Mouse (Mus musculus) forebrain, embryonic 14.5 days (tissue): ENCODE results near the gene Tmem258. TPM values are rescaled to one million over a fixed set of nuclear protein-coding genes. Genes with fewer than 3 reads are reported as not detected.

Experiments used
- ATAC-seq: fragments of 200-750 bp; cut with Nextera tagmentation; 2 replicates; pipeline ENCODE4 v1.8.0; 2017; ENCODE audit warnings: mild to moderate bottlenecking, moderate library complexity
- DNase-seq: peaks from one replicate; pipeline ENCODE4 v3.0.0-alpha.2; 2015; ENCODE audit warnings: low spot score
- H3K27ac ChIP-seq: fragments of 300-500 bp; sonication (generic); 2 replicates; pipeline ENCODE4 v1.5.1; 2014; ENCODE audit warnings: low read depth, mild to moderate bottlenecking, control low read depth, low read length, moderate library complexity
- H3K27me3 ChIP-seq: fragments of 300-500 bp; sonication (generic); replicated peaks from 2 replicates; pipeline ENCODE4 v1.6.1; 2014; ENCODE audit warnings: low read length, control low read depth, mixed read lengths; ENCODE audit not compliant: control insufficient read depth, insufficient read depth
- H3K36me3 ChIP-seq: fragments of 300-500 bp; sonication (generic); 2 replicates; pipeline ENCODE4 v1.6.1; 2014; ENCODE audit warnings: low read length, control low read depth; ENCODE audit not compliant: control insufficient read depth, insufficient read depth
- H3K4me1 ChIP-seq: fragments of 300-500 bp; sonication (generic); 2 replicates; pipeline ENCODE4 v1.6.1; 2014; ENCODE audit warnings: antibody characterized with exemption, low read length, control low read depth; ENCODE audit not compliant: control insufficient read depth, insufficient read depth
- H3K4me2 ChIP-seq: fragments of 300-500 bp; sonication (generic); 2 replicates; pipeline ENCODE4 v1.6.1; 2014; ENCODE audit warnings: mild to moderate bottlenecking, control low read depth, low read length
- H3K4me3 ChIP-seq: fragments of 300-500 bp; sonication (generic); 2 replicates; pipeline ENCODE4 v1.5.1; 2014; ENCODE audit warnings: low read depth, low read length, control low read depth
- H3K9ac ChIP-seq: fragments of 300-500 bp; sonication (generic); 2 replicates; pipeline ENCODE4 v1.6.1; 2014; ENCODE audit warnings: mild to moderate bottlenecking, low read length, control low read depth, moderate library complexity
- H3K9me3 ChIP-seq: fragments of 300-500 bp; sonication (generic); replicated peaks from 2 replicates; pipeline ENCODE4 v1.6.1; 2016; ENCODE audit warnings: low read length, control low read depth, mixed read lengths; ENCODE audit not compliant: control insufficient read depth
- WGBS: fragments of 180-500 bp; shearing (Covaris S2); extraction: QIAGEN DNeasy Blood & Tissue Kit; methylation state at CpG from one replicate; pipeline ENCODE4 v1.1.7; 2014; 5-methylcytosine and 5-hydroxymethylcytosine counted together
- polyA plus RNA-seq: library from polyadenylated mRNA; unstranded; fragments of >200 nt; fragmentation: Nextera tagmentation; extraction: Ambion mirVana; gene quantifications from 2 replicates; pipeline ENCODE4 v1.2.1, GENCODE M21; 2014

Tmem258 gene
- polyA plus RNA-seq, 1 experiment from 2014 or later, result 505 TPM

- H3K9me3 ChIP-seq, result no peaks in the 10 kb centered on the region
- DNase-seq (no peak), ATAC-seq (no peak)
- H3K36me3 ChIP-seq, result peaks cover 24% of the 10 kb centered on the region
- H3K27ac ChIP-seq, result peak overlapping the region; percentile 95; the same call in 1 of the 2 replicates
- 31% methylated on average over 7 of the region's 7 CpGs for WGBS
- peak overlapping the region; percentile 92 for H3K4me2 ChIP-seq
- H3K4me3 ChIP-seq, result peak overlapping the region; percentile 90
- peak overlapping the region; percentile 10; the same call in 1 of the 2 replicates for H3K9ac ChIP-seq
- no peaks in the 10 kb centered on the region for H3K27me3 ChIP-seq
- peaks cover 15% of the 10 kb centered on the region for H3K4me1 ChIP-seq
Observed at GRCm38 (mm10) chr19:10182142-10182541, 21.7 kb upstream of the Tmem258 start.

DNA sequence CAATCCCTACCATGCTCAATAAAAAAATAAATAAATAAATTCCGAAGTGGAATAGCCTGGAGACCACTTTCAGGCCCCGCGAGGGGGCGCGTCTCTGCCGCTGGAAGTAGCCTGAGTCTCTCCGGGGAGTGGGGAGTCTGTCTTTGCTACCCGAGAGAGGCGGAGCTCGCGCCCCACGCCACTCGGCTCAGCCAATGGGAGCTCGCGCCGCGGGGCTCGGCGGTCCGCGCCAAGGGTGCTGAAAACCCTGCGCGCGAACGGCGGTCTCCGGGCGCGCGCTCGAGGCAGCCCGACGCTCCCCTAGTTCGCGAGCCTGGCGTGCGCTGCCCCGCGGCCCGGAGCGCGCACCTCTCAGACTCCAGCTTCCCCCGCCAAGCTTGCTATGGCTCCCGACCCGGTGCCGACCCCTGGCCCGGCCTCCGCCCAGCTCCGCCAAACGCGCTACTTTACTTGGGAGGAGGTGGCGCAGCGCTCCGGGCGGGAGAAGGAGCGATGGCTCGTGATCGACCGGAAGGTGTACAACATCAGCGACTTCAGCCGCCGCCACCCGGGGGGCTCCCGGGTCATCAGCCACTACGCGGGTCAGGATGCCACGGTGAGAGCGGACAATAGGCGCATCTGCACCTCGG lies 21.0 kb upstream of the Tmem258 start, which contains the start of gene Fads1:
TSS of gene Fads1 (plus strand) at position 219 of the 629 bp plus-strand sequence.
- Histone ChIP-seq H3K9me3 (no peaks in the 10 kb centered on the region), H3K4me1 (peaks cover 15% of the 10 kb centered on the region), H3K27ac (peak within 1 kb of the TSS; percentile 95), H3K9ac (peak within 1 kb of the TSS; percentile 99), H3K4me2 (peak within 1 kb of the TSS; percentile 92), H3K36me3 (peaks cover 30% of the 10 kb centered on the region), H3K27me3 (no peaks in the 10 kb centered on the region), H3K4me3 (peak within 1 kb of the TSS; percentile 90)
- ATAC-seq (peak; percentile 98), DNase-seq (peak; percentile 98)
- WGBS, result under 1% methylated on average over 61 of the region's 70 CpGs

- DNase-seq, result peak; percentile 87
- Histone ChIP-seq H3K4me3 (peak overlapping the region; percentile 90), H3K9me3 (no peaks in the 10 kb centered on the region), H3K36me3 (peaks cover 37% of the 10 kb centered on the region), H3K27ac (peak overlapping the region; percentile 95), H3K9ac (peak overlapping the region; percentile 99), H3K27me3 (no peaks in the 10 kb centered on the region), H3K4me2 (peak overlapping the region; percentile 92), H3K4me1 (peaks cover 15% of the 10 kb centered on the region)
- peak; percentile 73 for ATAC-seq
- under 1% methylated on average over 35 of the region's 35 CpGs for WGBS
Observed at GRCm38 (mm10) chr19:10183299-10183983, 20.4 kb upstream of the Tmem258 start.

GRCm38 (mm10) chr19:10184096-10184495 lies 19.7 kb upstream of the Tmem258 start:
- Histone ChIP-seq H3K4me1 (peaks cover 15% of the 10 kb centered on the region), H3K27me3 (no peaks in the 10 kb centered on the region), H3K9ac (peak overlapping the region; percentile 99), H3K27ac (peak overlapping the region; percentile 95), H3K4me2 (peak overlapping the region; percentile 92), H3K4me3 (peak overlapping the region; percentile 90), H3K36me3 (peaks cover 44% of the 10 kb centered on the region), H3K9me3 (no peaks in the 10 kb centered on the region)
- peak; percentile 70 for DNase-seq
- WGBS, result 2% methylated on average over 12 of the region's 12 CpGs
- ATAC-seq, result peak; percentile 11; the same call in 1 of the 2 replicates

DNA sequence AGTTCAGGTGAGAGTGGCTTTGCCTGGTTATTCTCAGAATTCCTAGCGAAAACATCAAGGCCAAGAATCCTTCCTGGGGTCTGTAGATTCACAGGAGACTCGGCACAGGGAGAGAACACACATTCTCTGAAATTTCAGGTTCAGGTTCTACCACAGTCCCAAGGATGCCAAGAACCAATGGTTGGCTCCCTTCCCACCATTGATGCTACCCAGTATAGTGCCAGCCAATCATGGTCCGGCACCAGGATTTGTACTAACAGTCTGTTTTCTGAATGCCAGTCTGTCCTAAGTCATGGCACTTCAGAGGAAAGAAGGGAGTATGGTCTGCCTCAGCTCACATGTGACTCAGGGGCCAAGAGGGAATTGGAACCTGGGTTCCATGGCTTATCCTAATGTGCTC lies 17.9 kb upstream of the Tmem258 start:
- Histone ChIP-seq H3K27me3 (no peaks in the 10 kb centered on the region), H3K27ac (no peak overlapping the region), H3K9me3 (no peaks in the 10 kb centered on the region), H3K9ac (peak overlapping the region; percentile 21; the same call in 1 of the 2 replicates), H3K36me3 (peaks cover 59% of the 10 kb centered on the region), H3K4me3 (no peak overlapping the region), H3K4me1 (peaks cover 15% of the 10 kb centered on the region), H3K4me2 (no peak overlapping the region)
- WGBS, result 89% methylated on average over 3 of the region's 3 CpGs
- ATAC-seq (no peak), DNase-seq (no peak)

GRCm38 (mm10) chr19:10186569-10186968 lies 17.2 kb upstream of the Tmem258 start:
- H3K4me1 ChIP-seq, result peaks cover 15% of the 10 kb centered on the region
- no peaks in the 10 kb centered on the region for H3K9me3 ChIP-seq
- no peak overlapping the region for H3K9ac ChIP-seq
- WGBS, result 96% methylated on average over 8 of the region's 8 CpGs
- H3K27ac ChIP-seq, result no peak overlapping the region
- H3K36me3 ChIP-seq, result peaks cover 66% of the 10 kb centered on the region
- H3K27me3 ChIP-seq, result no peaks in the 10 kb centered on the region
- H3K4me2 ChIP-seq, result no peak overlapping the region
- DNase-seq, result no peak
- no peak overlapping the region for H3K4me3 ChIP-seq
- ATAC-seq, result no peak

DNA sequence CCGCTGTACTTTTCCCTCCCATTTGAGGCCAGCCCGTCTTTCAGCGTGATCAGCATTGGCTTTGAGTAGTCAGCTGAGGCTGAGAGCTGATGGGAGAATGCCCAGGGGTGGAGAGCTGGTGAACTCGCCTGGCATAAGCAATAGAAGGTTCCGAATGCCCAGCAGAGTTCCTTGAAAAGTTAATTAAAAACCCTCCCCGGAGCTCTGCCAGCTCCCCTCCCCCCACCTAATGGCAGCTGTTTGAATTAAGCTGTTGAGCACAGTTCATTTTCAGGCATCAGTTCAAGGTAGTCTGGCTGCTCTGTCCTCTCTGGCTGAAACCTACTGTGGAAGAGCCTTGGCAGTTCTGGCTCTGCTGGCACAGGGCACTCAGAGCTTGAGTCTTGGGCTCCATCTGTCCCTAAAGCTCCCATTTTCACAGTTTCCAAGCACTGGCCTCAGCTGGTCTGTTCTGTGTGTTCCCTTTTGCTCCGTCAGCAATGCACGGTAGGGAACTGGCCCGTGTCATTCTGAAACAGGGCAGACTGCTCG lies 15.5 kb upstream of the Tmem258 start:
- ATAC-seq (peak; percentile 57), DNase-seq (peak; percentile 84)
- Histone ChIP-seq H3K9ac (no peak overlapping the region), H3K4me1 (peaks cover 15% of the 10 kb centered on the region), H3K27me3 (no peaks in the 10 kb centered on the region), H3K36me3 (peaks cover 83% of the 10 kb centered on the region), H3K27ac (peak overlapping the region; percentile 58; the same call in 1 of the 2 replicates), H3K9me3 (no peaks in the 10 kb centered on the region), H3K4me2 (no peak overlapping the region), H3K4me3 (no peak overlapping the region)
- WGBS, result 43% methylated on average over 10 of the region's 10 CpGs

- Histone ChIP-seq H3K27ac (peak overlapping the region; percentile 58; the same call in 1 of the 2 replicates), H3K36me3 (peaks cover 90% of the 10 kb centered on the region), H3K9ac (no peak overlapping the region), H3K4me3 (no peak overlapping the region), H3K4me2 (no peak overlapping the region), H3K9me3 (no peaks in the 10 kb centered on the region), H3K27me3 (no peaks in the 10 kb centered on the region), H3K4me1 (peaks cover 15% of the 10 kb centered on the region)
- ATAC-seq (no peak), DNase-seq (no peak)
- WGBS, result 92% methylated on average over 6 of the region's 6 CpGs
Observed at GRCm38 (mm10) chr19:10189022-10189421, 14.8 kb upstream of the Tmem258 start.
